Mouse (Mus musculus): ENCODE data around the gene Slc38a1.

DNA sequence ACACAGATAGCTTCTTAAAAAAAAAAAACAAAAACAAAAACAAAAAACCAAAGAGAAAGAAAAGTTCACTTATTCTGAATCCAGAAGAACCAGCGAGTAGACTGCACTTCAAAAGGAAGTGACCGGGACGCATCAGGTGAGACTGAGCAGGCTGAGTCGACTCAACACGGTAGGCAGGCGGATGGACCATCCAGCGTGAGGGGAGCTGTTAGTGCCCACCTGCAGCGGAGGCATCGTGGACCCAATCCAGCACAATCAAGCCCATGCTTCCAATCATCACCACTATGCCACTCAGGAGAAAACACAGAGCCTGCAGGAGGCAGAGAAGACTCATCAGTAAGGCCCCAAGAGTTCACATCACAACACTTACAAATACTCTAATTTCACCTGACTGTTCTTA is 47.2 kb upstream of the Slc38a1 start:
- TF ChIP-seq POLR2A (IDR thresholded peaks at IDR 0.05; ENCODE audit: borderline replicate concordance, insufficient read depth, low read length) (no peak), CTCF (IDR thresholded peaks at IDR 0.05; ENCODE audit: borderline replicate concordance, insufficient read depth, low read depth, low read length) (no peak)

All from cerebellum, adult 2 months (tissue).